Mouse (Mus musculus) embryonic facial prominence, embryonic 11.5 days (tissue): Measurements from ENCODE around the gene Asic2. TPM values are rescaled to one million over a fixed set of nuclear protein-coding genes. Genes with fewer than 3 reads are reported as not detected.

Experiments
- ATAC-seq: fragments of 200-750 bp; cut with Nextera tagmentation; replicated peaks from 2 replicates; pipeline ENCODE4 v1.8.0; 2017; ENCODE audit warnings: low read depth; ENCODE audit not compliant: insufficient number of reproducible peaks, low FRiP score, low TSS enrichment
- DNase-seq: peaks from one replicate; pipeline ENCODE4 v3.0.0-alpha.2; 2015; ENCODE audit warnings: low spot score
- H3K27ac ChIP-seq: fragments of 300-500 bp; sonication (generic); replicated peaks from 2 replicates; pipeline ENCODE4 v1.5.1; 2014; ENCODE audit warnings: mild to moderate bottlenecking, low read depth, low read length, control low read depth
- H3K27me3 ChIP-seq: fragments of 300-500 bp; sonication (generic); 2 replicates; pipeline ENCODE4 v1.6.1; 2014; ENCODE audit warnings: mild to moderate bottlenecking, low read length, moderate library complexity, mixed read lengths; ENCODE audit not compliant: control insufficient read depth, insufficient read depth
- H3K36me3 ChIP-seq: fragments of 300-500 bp; sonication (generic); replicated peaks from 2 replicates; pipeline ENCODE4 v1.6.1; 2014; ENCODE audit warnings: low read depth, mild to moderate bottlenecking, low read length, moderate library complexity, mixed read lengths; ENCODE audit not compliant: control insufficient read depth, insufficient read depth
- H3K4me1 ChIP-seq: fragments of 300-500 bp; sonication (generic); 2 replicates; pipeline ENCODE4 v1.6.1; 2014; ENCODE audit warnings: low read length, mixed read lengths; ENCODE audit not compliant: control insufficient read depth, insufficient read depth
- H3K4me2 ChIP-seq: fragments of 300-500 bp; sonication (generic); 2 replicates; pipeline ENCODE4 v1.6.1; 2014; ENCODE audit warnings: low read depth, mild to moderate bottlenecking, control low read depth, low read length, moderate library complexity
- H3K4me3 ChIP-seq: fragments of 300-500 bp; sonication (generic); 2 replicates; pipeline ENCODE4 v1.5.1; 2014; ENCODE audit warnings: low read depth, low read length, control low read depth
- H3K9ac ChIP-seq: fragments of 300-500 bp; sonication (generic); replicated peaks from 2 replicates; pipeline ENCODE4 v1.6.1; 2014; ENCODE audit warnings: mild to moderate bottlenecking, control low read depth, low read length
- H3K9me3 ChIP-seq: fragments of 300-500 bp; sonication (generic); replicated peaks from 2 replicates; pipeline ENCODE4 v1.6.1; 2016; ENCODE audit warnings: mild to moderate bottlenecking, low read length, inconsistent platforms, mixed read lengths; ENCODE audit not compliant: control insufficient read depth
- WGBS: fragments of 180-500 bp; shearing (Covaris S2); extraction: QIAGEN DNeasy Blood & Tissue Kit; methylation state at CpG from one replicate; pipeline ENCODE4 v1.1.7; 2014; 5-methylcytosine and 5-hydroxymethylcytosine counted together
- polyA plus RNA-seq: library from polyadenylated mRNA; unstranded; fragments of >200 nt; fragmentation: Nextera tagmentation; extraction: Ambion mirVana; gene quantifications from 2 replicates; pipeline ENCODE4 v1.2.1, GENCODE M21; 2014

The Asic2 gene
- polyA plus RNA-seq, 1 experiment from 2014 or later, result 0.46 TPM

DNA sequence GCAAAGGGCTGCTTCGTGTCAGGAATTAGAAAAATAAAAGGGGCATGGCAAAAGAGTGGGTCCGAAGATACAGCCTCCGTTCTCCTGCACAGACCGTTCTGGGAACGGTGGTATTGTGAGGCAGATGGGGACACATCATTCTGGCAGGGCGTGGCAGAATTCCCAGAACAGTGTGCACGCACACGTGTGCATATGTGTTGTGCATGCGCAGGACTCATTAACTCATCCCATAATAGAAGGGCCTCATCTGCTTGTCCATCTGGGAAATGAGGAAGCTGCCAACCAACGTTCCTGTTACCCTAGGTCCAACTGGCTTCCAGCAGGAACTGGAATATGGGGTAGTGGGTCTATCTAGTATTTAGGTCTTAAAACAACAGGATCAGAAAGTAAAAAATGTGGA, 455.8 kb downstream of the Asic2 start:
- 87% methylated on average over 10 of the region's 10 CpGs for WGBS
- Histone ChIP-seq H3K4me2 (no peak overlapping the region), H3K36me3 (no peaks in the 10 kb centered on the region), H3K27ac (no peak overlapping the region), H3K9me3 (no peaks in the 10 kb centered on the region), H3K9ac (no peak overlapping the region), H3K4me3 (no peak overlapping the region), H3K4me1 (no peaks in the 10 kb centered on the region), H3K27me3 (no peaks in the 10 kb centered on the region)
- DNase-seq (no peak), ATAC-seq (no peak)

DNA sequence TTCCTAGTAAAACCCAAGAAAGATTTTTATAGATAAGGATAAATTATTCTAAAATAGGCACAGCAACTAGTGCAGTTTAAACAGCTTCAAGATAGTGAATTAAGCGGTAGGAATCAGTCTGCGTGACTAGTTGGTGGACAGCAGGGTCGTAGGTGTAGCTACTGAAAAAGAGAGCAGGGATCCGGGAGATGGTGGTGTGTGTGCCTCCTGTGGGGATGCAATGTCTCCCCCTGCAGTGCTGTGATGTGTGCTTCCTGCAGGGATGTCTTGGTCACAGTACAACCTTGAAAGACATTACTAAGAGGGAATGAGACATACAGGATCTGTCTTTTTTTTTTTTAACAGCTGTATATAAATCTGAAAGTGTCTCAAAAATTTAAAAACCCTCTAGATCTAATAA, 456.9 kb downstream of the Asic2 start:
- ATAC-seq (no peak), DNase-seq (no peak)
- H3K9ac ChIP-seq, result no peak overlapping the region
- no peaks in the 10 kb centered on the region for H3K27me3 ChIP-seq
- no peak overlapping the region for H3K4me2 ChIP-seq
- 54% methylated on average over 4 of the region's 4 CpGs for WGBS
- H3K9me3 ChIP-seq, result no peaks in the 10 kb centered on the region
- H3K4me1 ChIP-seq, result no peaks in the 10 kb centered on the region
- H3K27ac ChIP-seq, result no peak overlapping the region
- no peaks in the 10 kb centered on the region for H3K36me3 ChIP-seq
- no peak overlapping the region for H3K4me3 ChIP-seq

DNA sequence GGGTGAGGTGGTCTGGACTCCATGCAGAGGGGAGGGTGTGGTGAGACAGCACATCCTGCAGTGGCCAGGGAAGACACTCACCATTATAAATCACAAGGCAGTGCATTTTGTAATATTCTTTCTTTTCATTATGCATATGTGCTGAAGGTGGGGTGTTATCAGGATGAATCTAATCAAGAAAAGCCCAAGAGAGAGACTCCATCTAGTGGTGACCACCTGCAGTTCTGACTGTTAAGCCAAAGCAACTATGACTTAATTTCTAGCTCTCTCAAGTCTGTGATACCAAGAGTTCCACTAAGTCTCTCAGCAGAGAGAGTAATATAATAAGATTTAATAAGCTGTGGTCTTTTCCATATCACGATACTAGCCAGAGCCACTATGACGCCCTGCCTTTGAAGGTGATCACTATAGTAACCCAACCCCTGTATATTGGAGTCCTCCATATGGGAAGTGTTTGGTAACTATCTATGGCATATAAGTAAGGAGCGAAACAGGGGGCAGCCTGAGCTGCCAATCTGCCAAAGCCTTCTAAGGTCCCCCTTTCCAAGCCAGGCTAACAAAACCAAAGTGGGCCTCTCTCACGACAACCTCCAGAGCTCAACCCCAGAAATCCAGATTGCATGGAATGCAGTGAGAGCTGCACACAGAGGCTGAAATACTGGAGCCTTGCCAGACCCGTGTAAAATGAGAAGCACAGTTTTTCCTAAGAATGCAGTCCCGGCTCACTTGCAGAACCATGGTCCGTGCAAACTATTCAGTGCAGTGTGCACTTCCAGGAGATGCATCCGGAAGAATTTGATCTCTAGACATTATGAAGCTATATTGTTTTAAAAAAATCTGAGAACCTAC, 459.6 kb downstream of the Asic2 start:
- Histone ChIP-seq H3K9me3 (no peaks in the 10 kb centered on the region), H3K4me2 (no peak overlapping the region), H3K9ac (no peak overlapping the region), H3K4me3 (no peak overlapping the region), H3K36me3 (no peaks in the 10 kb centered on the region), H3K27ac (no peak overlapping the region), H3K27me3 (no peaks in the 10 kb centered on the region; the same call in 1 of the 2 replicates), H3K4me1 (no peaks in the 10 kb centered on the region; the same call in 1 of the 2 replicates)
- ATAC-seq (peak; percentile 67; the same call in 1 of the 2 replicates), DNase-seq (peak; percentile 72)
- WGBS, result 42% methylated on average over 8 of the region's 8 CpGs

DNA sequence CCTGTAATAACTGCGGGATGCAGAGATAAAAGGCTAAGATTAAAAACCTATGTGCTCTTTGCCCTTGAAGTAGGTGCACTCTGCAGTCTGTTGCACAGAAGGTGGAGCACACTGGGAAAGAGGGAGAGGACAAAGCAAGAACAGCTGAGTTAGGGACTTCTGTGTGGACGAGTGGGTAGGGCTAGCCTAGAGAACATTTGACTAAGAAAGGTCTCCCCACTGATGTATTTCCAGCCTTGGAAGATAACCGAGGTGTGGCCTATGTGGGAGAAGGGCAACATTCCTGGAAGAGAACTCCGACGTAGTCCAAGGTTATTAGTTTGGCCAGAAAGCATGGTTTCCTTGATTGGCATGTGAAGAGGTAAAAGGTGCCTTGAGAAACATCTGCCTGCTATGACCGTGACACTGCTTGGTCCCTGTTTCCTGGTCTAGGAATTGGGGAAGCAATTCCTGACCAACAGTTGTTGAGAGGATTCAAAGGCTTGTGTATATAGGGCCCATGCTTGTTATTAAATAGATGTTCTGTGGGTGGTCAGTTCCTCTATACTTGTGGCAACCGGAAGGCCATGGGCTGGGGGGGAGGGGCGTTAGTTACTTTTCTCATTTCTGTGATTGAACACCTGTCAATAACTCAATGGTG, 463.3 kb downstream of the Asic2 start:
- H3K9ac ChIP-seq, result no peak overlapping the region
- H3K36me3 ChIP-seq, result no peaks in the 10 kb centered on the region
- no peaks in the 10 kb centered on the region; the same call in 1 of the 2 replicates for H3K27me3 ChIP-seq
- 78% methylated on average over 8 of the region's 8 CpGs for WGBS
- no peak overlapping the region for H3K27ac ChIP-seq
- no peak overlapping the region for H3K4me2 ChIP-seq
- ATAC-seq (no peak), DNase-seq (peak; percentile 6)
- H3K4me3 ChIP-seq, result no peak overlapping the region
- H3K4me1 ChIP-seq, result no peaks in the 10 kb centered on the region; the same call in 1 of the 2 replicates
- H3K9me3 ChIP-seq, result no peaks in the 10 kb centered on the region

DNA sequence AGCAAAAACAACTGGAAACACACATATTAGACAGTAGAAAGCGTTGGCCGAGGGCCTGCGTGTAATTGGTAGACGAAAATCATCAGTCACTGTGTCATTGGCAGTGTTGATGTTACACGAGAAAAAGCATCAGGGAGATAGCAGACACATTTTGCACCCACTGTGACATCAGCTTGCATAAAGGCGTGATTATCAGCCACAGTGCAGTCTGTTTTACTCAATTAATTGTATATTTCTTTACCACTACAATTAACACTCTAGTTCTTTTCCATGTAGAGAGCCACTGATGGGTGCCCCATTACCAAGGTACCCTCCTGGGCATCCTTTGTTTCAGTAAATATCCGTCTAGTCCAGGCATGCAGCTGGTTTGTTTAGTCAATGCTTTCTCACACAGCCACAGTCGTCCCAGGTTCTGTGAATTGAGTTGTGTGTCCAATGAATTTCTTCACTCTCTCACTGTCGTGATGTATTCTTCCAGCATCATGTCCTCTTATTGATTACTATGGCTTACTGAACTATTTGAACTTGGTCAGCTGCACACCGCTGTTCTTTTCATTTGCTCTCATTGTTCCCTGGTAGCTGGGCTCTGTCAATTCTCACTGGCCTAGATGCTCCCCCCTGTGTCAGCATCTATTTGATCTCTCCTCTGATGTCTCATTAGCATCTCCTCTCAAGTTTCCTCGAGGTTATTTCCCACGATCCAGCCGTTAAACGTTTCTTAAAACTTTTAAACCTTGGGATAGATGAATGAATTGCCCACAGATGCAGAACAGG, 466.6 kb downstream of the Asic2 start:
- Histone ChIP-seq H3K4me2 (no peak overlapping the region), H3K4me1 (no peaks in the 10 kb centered on the region; the same call in 1 of the 2 replicates), H3K36me3 (no peaks in the 10 kb centered on the region), H3K27me3 (no peaks in the 10 kb centered on the region; the same call in 1 of the 2 replicates), H3K4me3 (no peak overlapping the region), H3K27ac (no peak overlapping the region), H3K9ac (no peak overlapping the region), H3K9me3 (no peaks in the 10 kb centered on the region)
- WGBS, result 46% methylated on average over 14 of the region's 14 CpGs
- DNase-seq (peak; percentile 33), ATAC-seq (no peak)

DNA sequence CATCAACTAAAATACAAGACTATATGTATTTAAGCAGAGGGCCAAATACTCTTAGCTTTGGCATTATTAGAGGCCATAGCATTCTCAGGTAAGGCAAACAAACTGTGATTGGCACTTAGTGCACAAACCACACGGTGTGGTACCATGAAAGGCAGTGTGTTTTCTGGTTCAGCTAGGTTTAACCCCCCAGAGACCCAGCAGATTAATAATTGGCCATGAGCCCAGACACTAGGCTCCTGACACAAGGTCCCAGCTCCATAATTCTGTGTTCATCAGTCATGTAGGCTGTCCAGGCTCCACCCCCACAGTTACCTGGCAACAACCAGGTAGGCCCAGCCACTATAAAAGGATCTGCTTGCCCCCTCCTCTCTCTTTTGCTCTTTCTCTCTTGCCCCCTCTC, 469.3 kb downstream of the Asic2 start:
- no peaks in the 10 kb centered on the region for H3K9me3 ChIP-seq
- 63% methylated on average over 1 of the region's 1 CpGs for WGBS
- H3K27me3 ChIP-seq, result no peaks in the 10 kb centered on the region
- no peak overlapping the region for H3K4me2 ChIP-seq
- DNase-seq (no peak), ATAC-seq (no peak)
- H3K9ac ChIP-seq, result no peak overlapping the region
- H3K4me1 ChIP-seq, result no peaks in the 10 kb centered on the region
- H3K36me3 ChIP-seq, result no peaks in the 10 kb centered on the region
- H3K27ac ChIP-seq, result no peak overlapping the region
- H3K4me3 ChIP-seq, result no peak overlapping the region

DNA sequence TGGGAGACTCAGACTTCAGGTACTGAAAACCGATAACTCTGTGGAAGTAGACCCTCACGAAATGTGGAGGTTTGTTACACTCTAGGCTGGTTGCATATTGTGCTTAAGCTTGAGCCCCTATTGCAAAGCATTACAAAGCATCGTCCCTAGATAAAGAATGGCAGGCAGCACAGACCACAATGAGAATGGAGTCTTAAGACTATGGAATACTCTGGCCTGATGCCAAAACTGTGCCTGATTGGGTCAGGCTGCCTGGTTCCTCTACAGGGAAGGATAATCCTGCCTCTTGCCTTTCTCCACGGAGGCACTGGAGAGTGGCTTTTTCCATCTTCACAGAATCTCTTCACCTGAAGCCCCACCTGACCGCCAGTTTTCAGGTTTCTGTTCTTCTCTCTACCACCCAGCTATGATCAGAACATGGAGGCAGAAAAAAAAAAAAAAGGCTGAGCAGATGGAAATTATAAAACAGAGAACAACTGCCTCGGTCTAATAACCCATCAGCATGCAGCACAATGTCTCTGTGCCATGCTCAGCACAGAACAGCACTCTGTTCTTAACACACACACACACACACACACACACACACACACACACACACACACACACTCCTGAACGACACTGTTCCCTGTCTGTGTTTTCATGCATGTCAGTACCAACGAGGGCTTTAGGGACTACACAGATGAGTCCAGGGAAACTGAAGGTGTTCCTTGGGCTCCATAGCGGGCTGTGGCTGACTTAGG, 470.4 kb downstream of the Asic2 start:
- Histone ChIP-seq H3K9me3 (no peaks in the 10 kb centered on the region), H3K9ac (no peak overlapping the region), H3K36me3 (no peaks in the 10 kb centered on the region), H3K4me1 (no peaks in the 10 kb centered on the region), H3K27me3 (no peaks in the 10 kb centered on the region), H3K4me3 (no peak overlapping the region), H3K27ac (no peak overlapping the region), H3K4me2 (no peak overlapping the region)
- ATAC-seq (no peak), DNase-seq (peak; percentile 57)
- WGBS, result 67% methylated on average over 9 of the region's 9 CpGs
